Mouse (Mus musculus) hindbrain, postnatal 0 days (tissue): ENCODE data around the gene Hook2. TPM values are rescaled to one million over a fixed set of nuclear protein-coding genes. Genes with fewer than 3 reads are reported as not detected.

Experiments used
- ATAC-seq: fragments of 200-750 bp; cut with Nextera tagmentation; 2 replicates; pipeline ENCODE4 v1.8.0; 2017; ENCODE audit warnings: mild to moderate bottlenecking, moderate TSS enrichment, moderate library complexity
- DNase-seq: peaks from one replicate; pipeline ENCODE4 v3.0.0-alpha.2; 2015; ENCODE audit warnings: low spot score
- H3K27ac ChIP-seq: fragments of 300-500 bp; sonication (generic); 2 replicates; pipeline ENCODE4 v1.5.1; 2014; ENCODE audit warnings: mild to moderate bottlenecking
- H3K27me3 ChIP-seq: fragments of 300-500 bp; sonication (generic); 2 replicates; pipeline ENCODE4 v1.6.1; 2014; ENCODE audit warnings: low read length, mixed read lengths; ENCODE audit not compliant: insufficient read depth
- H3K36me3 ChIP-seq: fragments of 300-500 bp; sonication (generic); 2 replicates; pipeline ENCODE4 v1.6.1; 2014; ENCODE audit warnings: low read length, mixed read lengths; ENCODE audit not compliant: insufficient read depth
- H3K4me1 ChIP-seq: fragments of 300-500 bp; sonication (generic); 2 replicates; pipeline ENCODE4 v1.6.1; 2014; ENCODE audit warnings: antibody characterized with exemption, low read length, mixed read lengths; ENCODE audit not compliant: insufficient read depth
- H3K4me2 ChIP-seq: fragments of 300-500 bp; sonication (generic); 2 replicates; pipeline ENCODE4 v1.6.1; 2014; ENCODE audit warnings: low read depth, mild to moderate bottlenecking, low read length, moderate library complexity, mixed read lengths
- H3K4me3 ChIP-seq: fragments of 300-500 bp; sonication (generic); 2 replicates; pipeline ENCODE4 v1.5.1; 2014; ENCODE audit warnings: low read length
- H3K9ac ChIP-seq: fragments of 300-500 bp; sonication (generic); replicated peaks from 2 replicates; pipeline ENCODE4 v1.6.1; 2014; ENCODE audit warnings: mild to moderate bottlenecking, low read length, moderate library complexity, mixed read lengths
- H3K9me3 ChIP-seq: fragments of 300-500 bp; sonication (generic); 2 replicates; pipeline ENCODE4 v1.6.1; 2016; ENCODE audit warnings: low read length, mixed read lengths
- CTCF ChIP-seq: IDR thresholded peaks from 2 replicates; pipeline ENCODE4 v1.5.1; 2016; ENCODE audit warnings: antibody characterized with exemption, control low read depth, low read depth
- WGBS: fragments of 180-500 bp; shearing (Covaris S2); extraction: QIAGEN DNeasy Blood & Tissue Kit; methylation state at CpG from one replicate; pipeline ENCODE4 v1.1.7; 2014; 5-methylcytosine and 5-hydroxymethylcytosine counted together
- polyA plus RNA-seq: library from polyadenylated mRNA; unstranded; fragments of >200 nt; fragmentation: Nextera tagmentation; extraction: Ambion mirVana; gene quantifications from 2 replicates; pipeline ENCODE4 v1.2.1, GENCODE M21; 2015
- total RNA-seq: library from RNA; depleted of rRNA; stranded (reverse); fragments of >200 nt; gene quantifications from 2 replicates; pipeline ENCODE4 v1.2.3, GENCODE M21; 2014

Gene Hook2
- total and polyA plus RNA-seq, 2 experiments from 2014 or later, result 18.9 to 29.7 TPM

GRCm38 (mm10) chr8:84973079-84973478, 17.3 kb upstream of the Hook2 start:
- Histone ChIP-seq H3K27ac (no peak overlapping the region), H3K4me2 (no peak overlapping the region), H3K9me3 (no peaks in the 10 kb centered on the region), H3K36me3 (peaks cover 18% of the 10 kb centered on the region; the same call in 1 of the 2 replicates), H3K4me1 (peaks cover 22% of the 10 kb centered on the region), H3K4me3 (no peak overlapping the region), H3K27me3 (no peaks in the 10 kb centered on the region), H3K9ac (no peak overlapping the region)
- WGBS, result 86% methylated on average over 1 of the region's 1 CpGs
- no peak for TF ChIP-seq CTCF
- DNase-seq (no peak), ATAC-seq (no peak)

- H3K4me1 ChIP-seq, result peaks cover 22% of the 10 kb centered on the region
- no peak overlapping the region for H3K27ac ChIP-seq
- peaks cover 18% of the 10 kb centered on the region; the same call in 1 of the 2 replicates for H3K36me3 ChIP-seq
- ATAC-seq, result peak; percentile 27; the same call in 1 of the 2 replicates
- TF ChIP-seq CTCF, result peak; percentile 96
- no peaks in the 10 kb centered on the region for H3K9me3 ChIP-seq
- WGBS, result 58% methylated on average over 4 of the region's 4 CpGs
- DNase-seq, result peak; percentile 85
- no peak overlapping the region for H3K4me3 ChIP-seq
- no peak overlapping the region for H3K4me2 ChIP-seq
- H3K9ac ChIP-seq, result no peak overlapping the region
- no peaks in the 10 kb centered on the region for H3K27me3 ChIP-seq
These were observed 16.4 kb upstream of the Hook2 start for GRCm38 (mm10) chr8:84973803-84974542.

- ATAC-seq (no peak), DNase-seq (no peak)
- no peak overlapping the region for H3K27ac ChIP-seq
- 83% methylated on average over 8 of the region's 8 CpGs for WGBS
- H3K4me2 ChIP-seq, result no peak overlapping the region
- no peak for TF ChIP-seq CTCF
- H3K4me3 ChIP-seq, result no peak overlapping the region
- H3K4me1 ChIP-seq, result peaks cover 27% of the 10 kb centered on the region
- no peaks in the 10 kb centered on the region for H3K27me3 ChIP-seq
- peaks cover 18% of the 10 kb centered on the region; the same call in 1 of the 2 replicates for H3K36me3 ChIP-seq
- no peaks in the 10 kb centered on the region for H3K9me3 ChIP-seq
- H3K9ac ChIP-seq, result no peak overlapping the region
These were observed 15.8 kb upstream of the Hook2 start for GRCm38 (mm10) chr8:84974543-84975142.

GRCm38 (mm10) chr8:84975434-84975833, 15.0 kb upstream of the Hook2 start:
- Histone ChIP-seq H3K4me1 (peaks cover 33% of the 10 kb centered on the region), H3K27me3 (no peaks in the 10 kb centered on the region), H3K9me3 (no peaks in the 10 kb centered on the region), H3K4me2 (peak overlapping the region; percentile 98), H3K36me3 (peaks cover 18% of the 10 kb centered on the region; the same call in 1 of the 2 replicates), H3K4me3 (peak overlapping the region; percentile 51; the same call in 1 of the 2 replicates), H3K27ac (no peak overlapping the region), H3K9ac (no peak overlapping the region)
- 31% methylated on average over 7 of the region's 7 CpGs for WGBS
- DNase-seq (peak; percentile 76), ATAC-seq (no peak)
- TF ChIP-seq CTCF, result peak; percentile 89

- H3K4me3 ChIP-seq, result peak overlapping the region; percentile 51
- ATAC-seq (peak; percentile 84), DNase-seq (peak; percentile 96)
- peak; percentile 37 for TF ChIP-seq CTCF
- H3K4me1 ChIP-seq, result peaks cover 34% of the 10 kb centered on the region
- no peaks in the 10 kb centered on the region for H3K9me3 ChIP-seq
- no peaks in the 10 kb centered on the region for H3K27me3 ChIP-seq
- peak overlapping the region; percentile 98 for H3K4me2 ChIP-seq
- WGBS, result under 1% methylated on average over 57 of the region's 61 CpGs
- peak overlapping the region; percentile 54 for H3K27ac ChIP-seq
- peaks cover 14% of the 10 kb centered on the region; the same call in 1 of the 2 replicates for H3K36me3 ChIP-seq
- H3K9ac ChIP-seq, result peak overlapping the region; percentile 67
These were observed 14.2 kb upstream of the Hook2 start for GRCm38 (mm10) chr8:84976031-84976762.

- Histone ChIP-seq H3K36me3 (peaks cover 8% of the 10 kb centered on the region; the same call in 1 of the 2 replicates), H3K27me3 (no peaks in the 10 kb centered on the region), H3K4me2 (peak overlapping the region; percentile 98), H3K27ac (no peak overlapping the region), H3K9me3 (no peaks in the 10 kb centered on the region), H3K4me1 (peaks cover 35% of the 10 kb centered on the region), H3K9ac (peak overlapping the region; percentile 67), H3K4me3 (peak overlapping the region; percentile 51)
- no peak for TF ChIP-seq CTCF
- DNase-seq (no peak), ATAC-seq (no peak)
- under 1% methylated on average over 24 of the region's 25 CpGs for WGBS
These were observed 13.5 kb upstream of the Hook2 start for GRCm38 (mm10) chr8:84976763-84977434.
